Mouse (Mus musculus) G1E (cell line): ENCODE measurements around the gene Smg9. TPM values are rescaled to one million over a fixed set of nuclear protein-coding genes. Genes with fewer than 3 reads are reported as not detected.
A peak's percentile ranks its signal among the peaks of the same experiment; 100 is the strongest.
"Not testable (repeated sequence)": the region's sequence is repeated elsewhere in the genome, so short reads cannot be mapped to it uniquely, and the experiment has no call there.

Source experiments
- ATAC-seq: 2 replicates; pipeline ENCODE4 v1.8.0; 2016; ENCODE audit warnings: mild to moderate bottlenecking; ENCODE audit not compliant: insufficient number of reproducible peaks, poor library complexity, low FRiP score, severe bottlenecking; ENCODE audit errors: extremely low read depth
- DNase-seq: peaks from one replicate; pipeline ENCODE4 v3.0.0; 2012; ENCODE audit warnings: low spot score
- H3K27me3 ChIP-seq: 2 replicates; pipeline ENCODE4 v1.6.1; 2012; ENCODE audit warnings: mild to moderate bottlenecking, low read length, inconsistent platforms; ENCODE audit not compliant: insufficient read depth
- H3K36me3 ChIP-seq: replicated peaks from 2 replicates; pipeline ENCODE3; 2012; ENCODE audit warnings: mild to moderate bottlenecking, inconsistent platforms
- H3K4me1 ChIP-seq: 2 replicates; pipeline ENCODE4 v1.6.1; 2012; ENCODE audit warnings: low read depth, low read length, inconsistent platforms, mixed read lengths; ENCODE audit not compliant: insufficient read depth
- H3K4me3 ChIP-seq: 2 replicates; pipeline ENCODE4 v1.5.1; 2012; ENCODE audit warnings: low read depth, mild to moderate bottlenecking, inconsistent platforms, low read length, moderate library complexity, mixed read lengths
- H3K9me3 ChIP-seq: replicated peaks from 2 replicates; pipeline ENCODE4 v1.6.1; 2012; ENCODE audit warnings: inconsistent platforms
- CTCF ChIP-seq: IDR thresholded peaks from 2 replicates; pipeline ENCODE4 v1.5.1; 2012; ENCODE audit warnings: low read depth, low read length, inconsistent platforms, mixed read lengths
- GATA1 ChIP-seq: IDR thresholded peaks from 2 replicates; pipeline ENCODE4 v1.6.1; 2012; ENCODE audit warnings: borderline replicate concordance, low read length, inconsistent platforms, mixed read lengths
- GATA2 ChIP-seq: IDR thresholded peaks from 2 replicates; pipeline ENCODE4 v1.6.1; 2012; ENCODE audit warnings: low read depth, low read length, inconsistent platforms, borderline replicate concordance
- POLR2AphosphoS5 ChIP-seq: IDR thresholded peaks from 2 replicates; pipeline ENCODE4 v1.6.1; 2012; ENCODE audit warnings: low read depth, low read length, inconsistent platforms; ENCODE audit not compliant: insufficient replicate concordance
- TAL1 ChIP-seq: conservative IDR thresholded peaks from 2 replicates; pipeline ENCODE4 v1.6.1; 2012; ENCODE audit warnings: low read depth, low read length, inconsistent platforms, mixed read lengths
- polyA plus RNA-seq: library from polyadenylated mRNA; stranded (reverse); fragments of >175 nt; gene quantifications from 2 replicates; pipeline ENCODE4 v1.2.3, GENCODE M21; 2012
- total RNA-seq, 2 experiments: library from RNA; stranded (forward) in 1 of 2; stranded (reverse) in 1 of 2; fragments of 200-1000 nt in 1 of 2; fragments of >200 nt in 1 of 2; fragmentation: Nextera tagmentation in 1 of 2; gene quantifications; 2 replicates each; pipeline ENCODE4 v1.2.3; 2014 to 2017

Gene Smg9
- total and polyA plus RNA-seq, 3 experiments: 16.1 to 77.3 (median 61.5) TPM

- Histone ChIP-seq H3K4me1 (peaks cover 90% of the 10 kb centered on the region), H3K36me3 (peaks cover 40% of the 10 kb centered on the region), H3K4me3 (no peak overlapping the region), H3K27me3 (no peaks in the 10 kb centered on the region), H3K9me3 (no peaks in the 10 kb centered on the region)
- DNase-seq (no peak), ATAC-seq (no peak)
- TF ChIP-seq POLR2AphosphoS5 (no peak), TAL1 (no peak), GATA2 (no peak), CTCF (no peak), GATA1 (no peak)
These were observed 7.7 kb upstream of the Smg9 start for GRCm38 (mm10) chr7:24391687-24392086.

DNA sequence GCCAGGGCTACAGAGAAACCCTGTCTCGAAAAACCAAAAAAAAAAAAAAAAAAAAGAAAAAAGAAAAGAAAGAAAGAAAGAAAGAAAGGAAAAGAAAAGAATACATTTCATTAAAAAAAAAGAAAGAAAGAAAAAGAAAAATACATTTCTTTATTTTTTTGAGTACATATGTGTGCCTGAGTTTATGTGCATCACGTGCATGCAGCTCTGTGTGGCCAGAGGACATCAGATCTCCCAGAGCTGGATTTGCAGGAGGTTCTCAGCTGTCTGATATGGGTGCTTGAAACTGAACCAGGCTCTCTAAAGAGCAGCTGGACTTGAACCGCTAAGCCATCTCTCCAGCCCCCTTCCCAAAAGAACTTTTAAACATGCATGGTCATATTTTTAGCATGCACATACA, 5.4 kb upstream of the Smg9 start:
- no peak for DNase-seq
- peaks cover 85% of the 10 kb centered on the region for H3K4me1 ChIP-seq
- no peaks in the 10 kb centered on the region for H3K27me3 ChIP-seq
- peaks cover 26% of the 10 kb centered on the region for H3K36me3 ChIP-seq
- H3K9me3 ChIP-seq: no peaks in the 10 kb centered on the region
- H3K4me3 ChIP-seq: no peak overlapping the region; the same call in 1 of the 2 replicates
- ATAC-seq: no peak; the same call in 1 of the 2 replicates
- TF ChIP-seq GATA2 (no peak), GATA1 (no peak), TAL1 (no peak), CTCF (no peak), POLR2AphosphoS5 (no peak)

DNA sequence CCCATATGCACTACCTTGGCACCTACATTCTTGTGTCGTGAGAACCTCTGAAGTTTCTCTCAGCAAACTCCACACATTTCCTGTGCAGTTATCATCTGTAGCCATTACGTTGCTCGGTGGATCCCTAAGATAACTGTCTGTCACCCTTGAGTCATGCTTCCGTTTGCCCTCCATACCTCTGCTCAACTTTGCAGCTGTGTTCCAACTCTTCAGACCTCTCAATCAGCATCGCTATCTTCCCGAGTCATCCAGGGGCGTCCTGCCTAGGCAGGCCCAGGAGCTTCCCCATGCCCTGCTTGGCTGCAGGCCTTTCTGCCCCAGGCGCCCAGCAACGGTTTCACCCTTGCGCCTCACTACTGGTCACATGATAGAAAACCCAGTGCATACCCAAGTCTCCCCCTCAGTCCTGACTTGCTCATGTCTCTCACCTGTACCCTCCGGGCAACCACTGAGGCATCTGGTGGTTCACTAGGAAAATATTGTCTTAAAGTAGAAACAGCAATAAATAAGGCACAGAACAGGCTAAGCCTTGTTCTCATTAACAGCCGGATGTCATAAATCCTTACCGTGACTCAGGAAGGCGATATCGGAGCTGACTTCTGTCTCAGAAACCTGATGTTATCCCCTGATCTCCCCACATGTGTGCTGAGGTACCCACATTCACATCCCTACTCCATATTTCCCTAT, 4.8 kb upstream of the Smg9 start:
- DNase-seq: peak; percentile 60
- ATAC-seq: peak; percentile 70
- Histone ChIP-seq H3K9me3 (no peaks in the 10 kb centered on the region), H3K27me3 (no peaks in the 10 kb centered on the region), H3K4me3 (peak overlapping the region; percentile 58; the same call in 1 of the 2 replicates), H3K36me3 (peaks cover 23% of the 10 kb centered on the region), H3K4me1 (peaks cover 82% of the 10 kb centered on the region)
- no peak for TF ChIP-seq GATA1
- TF ChIP-seq CTCF: no peak
- no peak for TF ChIP-seq POLR2AphosphoS5

- peak; percentile 38 for ATAC-seq
- peak; percentile 30 for DNase-seq
- no peaks in the 10 kb centered on the region for H3K27me3 ChIP-seq
- H3K36me3 ChIP-seq: peaks cover 32% of the 10 kb centered on the region
- H3K4me3 ChIP-seq: peak overlapping the region; percentile 50; the same call in 1 of the 2 replicates
- no peaks in the 10 kb centered on the region for H3K9me3 ChIP-seq
- no peak for TF ChIP-seq GATA2
- TF ChIP-seq TAL1: peak; percentile 65
- H3K4me1 ChIP-seq: peaks cover 74% of the 10 kb centered on the region
These were observed 2.6 kb upstream of the Smg9 start for GRCm38 (mm10) chr7:24396832-24397231.

DNA sequence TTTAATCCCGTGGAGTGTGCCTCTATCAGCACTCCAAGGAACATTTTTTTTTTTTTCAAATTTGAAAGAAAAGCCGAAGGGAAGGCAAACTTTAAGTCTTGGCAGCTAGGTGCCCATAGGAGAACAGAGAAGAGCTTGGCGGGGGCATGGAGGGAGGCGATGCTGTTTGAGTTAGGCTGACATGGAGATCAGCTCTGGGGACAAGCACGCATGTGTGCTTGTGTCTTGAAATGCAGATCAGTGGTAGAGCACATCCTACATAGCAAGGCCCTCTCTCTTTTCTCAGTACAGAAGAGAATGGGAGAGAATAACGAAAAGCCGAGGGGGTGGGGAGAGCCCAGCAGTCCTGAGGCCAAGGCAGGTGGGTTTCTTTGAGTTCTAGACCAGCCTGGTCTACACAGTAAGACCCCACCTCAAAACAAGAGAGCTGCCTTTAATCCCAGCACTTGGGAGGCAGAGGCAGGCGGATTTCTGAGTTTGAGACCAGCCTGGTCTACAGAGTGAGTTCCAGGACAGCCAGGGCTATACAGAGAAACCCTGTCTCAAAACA, 980 bp upstream of the Smg9 start:
- H3K4me3 ChIP-seq: peak overlapping the region; percentile 73; the same call in 1 of the 2 replicates
- TF ChIP-seq GATA2 (no peak), GATA1 (no peak), CTCF (no peak), POLR2AphosphoS5 (no peak), TAL1 (no peak)

DNA sequence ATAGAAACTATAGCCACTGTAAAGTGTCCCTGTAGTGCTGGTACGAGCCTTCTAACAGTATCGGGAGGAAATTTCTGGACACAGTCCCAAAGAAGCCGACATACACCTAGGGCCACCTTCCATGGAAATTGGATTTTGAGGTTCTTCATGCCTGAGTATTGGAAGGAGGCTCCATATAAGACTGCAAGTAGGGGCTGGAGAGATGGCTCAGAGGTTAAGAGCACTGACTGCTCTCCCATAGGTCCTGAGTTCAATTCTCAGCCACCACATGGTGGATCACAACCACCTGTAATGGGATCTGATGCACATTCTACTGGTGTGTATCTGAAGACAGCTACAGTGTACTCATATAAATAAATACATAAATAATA, 648 bp downstream of the Smg9 start:
- no peak for DNase-seq
- Histone ChIP-seq H3K27me3 (no peaks in the 10 kb centered on the region), H3K36me3 (peaks cover 54% of the 10 kb centered on the region), H3K9me3 (peaks cover 5% of the 10 kb centered on the region; the same call in 1 of the 2 replicates), H3K4me3 (peak overlapping the region; percentile 73), H3K4me1 (peaks cover 55% of the 10 kb centered on the region)
- no peak for ATAC-seq
- TF ChIP-seq POLR2AphosphoS5 (no peak), TAL1 (no peak), GATA1 (no peak), CTCF (no peak), GATA2 (no peak)

More for the DNA sequence above, 980 bp upstream of the Smg9 start:
- peaks cover 42% of the 10 kb centered on the region for H3K36me3 ChIP-seq
- H3K4me1 ChIP-seq: peaks cover 69% of the 10 kb centered on the region
- no peak for ATAC-seq
- H3K9me3 ChIP-seq: peaks cover 5% of the 10 kb centered on the region; the same call in 1 of the 2 replicates
- no peaks in the 10 kb centered on the region for H3K27me3 ChIP-seq
- no peak for DNase-seq

GRCm38 (mm10) chr7:24400489-24400888, 1.1 kb downstream of the Smg9 start:
- Histone ChIP-seq H3K4me1 (peaks cover 51% of the 10 kb centered on the region), H3K36me3 (peaks cover 57% of the 10 kb centered on the region)
- not testable (repeated sequence) for H3K4me3 ChIP-seq, H3K27me3 ChIP-seq, ATAC-seq, DNase-seq, H3K9me3 ChIP-seq
